Mouse (Mus musculus): ENCODE results near the gene Cmtm2a.
A peak's percentile ranks its signal among the peaks of the same experiment; 100 is the strongest.
"Not testable (repeated sequence)": the region's sequence is repeated elsewhere in the genome, so short reads cannot be mapped to it uniquely, and the experiment has no call there.

The Cmtm2a gene

GRCm38 (mm10) chr8:104294396-104294795, 1.4 kb upstream of the Cmtm2a start:
- DNase-seq (ENCODE audit: low read depth, low spot score) = no peak

- no peak for DNase-seq (ENCODE audit: low read depth, low spot score)
Observed at GRCm38 (mm10) chr8:104268937-104269440, 24.0 kb downstream of the Cmtm2a start.

DNA sequence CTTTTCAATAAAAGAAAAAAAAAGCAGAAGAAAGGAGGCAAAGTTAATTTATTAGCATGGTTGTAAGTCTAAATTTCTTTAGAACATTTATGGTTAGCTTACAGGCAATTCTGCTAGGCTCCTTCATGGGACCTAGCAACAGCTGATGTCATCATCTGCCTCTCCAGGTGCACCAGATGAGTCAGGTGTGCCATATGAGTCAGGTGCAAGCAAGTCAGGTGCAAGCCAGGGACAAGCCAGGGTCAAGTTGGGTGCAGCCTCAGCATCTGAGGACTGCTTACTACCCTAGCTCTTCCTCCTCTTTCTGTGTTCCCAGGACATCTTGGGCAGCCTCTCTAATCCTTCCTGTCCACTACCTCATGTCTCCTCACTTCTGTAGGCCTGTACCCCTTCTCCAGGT, 24.6 kb downstream of the Cmtm2a start:
- no peak for DNase-seq (ENCODE audit: low read depth, low spot score)

- not testable (repeated sequence) for DNase-seq (ENCODE audit: low read depth, low spot score)
Observed at GRCm38 (mm10) chr8:104264271-104264935, 28.6 kb downstream of the Cmtm2a start.

DNA sequence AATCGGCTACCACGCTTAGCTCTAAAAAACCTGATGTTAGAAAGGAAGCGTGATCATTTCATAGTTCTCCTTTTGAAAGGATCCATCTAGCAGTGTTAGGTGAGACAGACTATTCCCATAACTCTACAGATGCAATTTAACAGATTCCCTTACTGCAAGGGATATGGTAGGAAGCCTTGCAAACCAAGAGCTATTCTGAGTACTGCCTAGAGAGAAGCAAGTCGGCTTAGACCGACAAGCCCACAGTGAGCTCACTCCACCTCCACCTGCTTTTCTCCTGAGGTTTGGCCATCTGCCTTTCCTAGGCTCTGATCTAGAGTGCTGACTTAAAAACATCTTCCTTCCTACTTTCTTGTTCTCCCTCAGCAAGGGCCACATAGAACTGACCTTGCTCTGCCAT, 31.2 kb downstream of the Cmtm2a start:
- DNase-seq (ENCODE audit: low read depth, low spot score) = not testable (repeated sequence)

DNA sequence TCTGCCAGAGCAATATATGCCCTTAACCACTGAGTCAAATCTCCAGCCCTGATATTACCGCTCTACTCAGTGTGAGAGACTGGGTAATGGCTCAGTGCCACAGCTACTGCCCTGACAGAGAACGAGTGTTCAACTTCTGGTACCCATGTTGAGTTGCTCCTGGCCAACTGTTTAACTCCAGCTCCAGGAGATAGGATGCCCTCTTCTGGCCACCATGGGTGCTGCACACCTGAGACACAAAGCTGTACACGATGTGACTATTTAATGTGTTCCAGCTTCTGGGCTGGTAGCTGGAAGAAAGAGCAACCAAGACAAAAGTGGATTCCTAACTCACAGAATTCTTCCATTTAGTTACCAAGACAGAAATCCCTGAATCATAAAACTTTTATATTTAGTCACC, 40.0 kb downstream of the Cmtm2a start:
- DNase-seq (ENCODE audit: low read depth, low spot score) = no peak

- DNase-seq (ENCODE audit: low read depth, low spot score) = no peak
Observed at GRCm38 (mm10) chr8:104251461-104251860, 41.5 kb downstream of the Cmtm2a start.

- DNase-seq (ENCODE audit: low read depth, low spot score) = peak; percentile 91
Observed at GRCm38 (mm10) chr8:104250439-104251367, 42.3 kb downstream of the Cmtm2a start, which contains the start of gene Cklf. TSS of gene Cklf (plus strand) at chr8:104250861.

DNA sequence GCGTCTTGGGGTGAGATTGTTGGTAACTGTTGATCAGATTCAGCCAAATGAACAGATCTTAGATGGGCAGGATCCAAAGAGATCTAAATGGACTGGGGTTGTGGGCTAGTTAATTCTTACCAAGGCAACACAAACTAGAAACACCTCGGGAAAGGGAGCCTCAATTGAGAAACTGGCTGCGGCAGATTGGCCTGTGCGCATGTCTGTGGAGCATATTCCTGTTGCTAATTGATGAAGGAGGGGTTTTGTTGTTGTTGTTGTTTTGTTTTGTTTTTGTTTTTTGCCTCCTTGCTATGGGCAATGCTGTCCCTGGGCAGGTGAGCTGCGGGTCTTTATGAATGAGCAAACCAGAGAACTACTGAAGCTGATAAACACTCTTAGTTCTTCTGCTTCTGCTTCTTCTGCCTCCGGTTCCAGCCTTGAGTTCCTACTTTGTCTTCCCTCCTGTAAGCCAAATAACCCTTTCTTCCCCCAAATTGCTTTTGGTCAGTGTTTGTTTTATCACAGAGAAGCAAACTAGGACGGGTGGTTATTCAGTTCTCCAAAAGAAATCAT, 43.5 kb downstream of the Cmtm2a start:
- DNase-seq (ENCODE audit: low read depth, low spot score) = no peak

DNA sequence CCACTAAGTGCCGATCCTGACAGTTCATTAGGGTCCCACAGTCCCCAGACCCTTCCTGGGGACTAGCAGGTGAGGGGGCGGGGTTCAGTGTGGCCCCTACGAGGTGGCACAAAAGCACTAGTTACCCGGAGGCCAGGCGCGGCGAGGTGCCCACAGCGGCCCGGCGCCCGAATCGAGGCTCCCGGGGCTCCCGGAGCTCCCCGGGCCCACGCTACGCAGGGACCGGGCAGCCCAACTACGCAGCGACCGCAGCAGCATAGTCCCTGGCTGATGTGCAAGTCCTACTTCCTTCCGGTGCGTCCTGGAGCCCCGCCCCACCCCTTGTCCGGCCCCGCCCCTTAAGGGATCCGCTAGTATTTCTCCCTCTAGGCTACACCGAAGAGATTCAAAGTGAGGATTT, 44.7 kb downstream of the Cmtm2a start, which contains the start of gene Tk2:
Gene Tk2, minus strand, starts transcription at position 283 of the 400 bp plus-strand sequence.
- DNase-seq (ENCODE audit: low read depth, low spot score) = peak; percentile 91

DNA sequence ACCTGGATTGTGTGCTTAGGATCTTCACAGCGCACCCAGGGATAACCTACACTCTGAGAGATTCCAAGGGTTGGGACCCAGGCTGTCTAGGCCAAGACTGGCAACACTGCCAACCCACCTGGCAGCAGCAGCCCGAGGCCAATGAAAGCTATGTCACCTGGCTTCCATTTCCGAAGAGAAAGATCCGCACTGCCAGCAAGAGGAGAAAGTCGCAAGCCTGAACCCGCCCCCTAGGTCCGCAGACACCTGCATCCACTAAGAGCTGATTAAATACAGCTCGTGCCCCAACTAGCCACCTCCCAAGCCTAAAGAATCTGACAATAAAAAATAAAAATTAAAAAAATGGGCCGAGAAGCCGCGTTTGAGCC, 45.1 kb downstream of the Cmtm2a start:
- DNase-seq (ENCODE audit: low read depth, low spot score) = peak; percentile 55

- peak; percentile 25 for DNase-seq (ENCODE audit: low read depth, low spot score)
Observed at GRCm38 (mm10) chr8:104247054-104247907, 45.7 kb downstream of the Cmtm2a start.

DNA sequence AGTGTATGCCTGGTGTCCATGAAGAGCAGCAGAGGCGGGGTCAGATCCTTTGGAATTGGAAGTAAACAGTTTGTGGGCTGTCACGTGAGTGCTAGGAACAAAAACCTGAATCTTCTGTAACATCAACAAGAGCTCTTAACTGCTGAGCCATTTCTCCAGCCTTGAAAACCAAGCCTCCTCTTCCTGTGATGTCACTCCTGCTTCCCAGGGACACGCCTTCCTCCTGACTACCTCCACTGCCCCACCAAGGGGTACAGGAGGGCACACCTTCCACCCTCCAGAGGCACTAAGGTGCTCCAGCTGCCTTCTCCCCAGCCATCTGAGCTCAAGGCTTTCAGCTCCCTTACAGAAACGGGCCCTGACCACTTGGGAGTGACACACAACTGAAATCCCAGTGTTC, 46.4 kb downstream of the Cmtm2a start:
- no peak for DNase-seq (ENCODE audit: low read depth, low spot score)

- no peak for DNase-seq (ENCODE audit: low read depth, low spot score)
Observed at GRCm38 (mm10) chr8:104242038-104242644, 50.8 kb downstream of the Cmtm2a start.

DNA sequence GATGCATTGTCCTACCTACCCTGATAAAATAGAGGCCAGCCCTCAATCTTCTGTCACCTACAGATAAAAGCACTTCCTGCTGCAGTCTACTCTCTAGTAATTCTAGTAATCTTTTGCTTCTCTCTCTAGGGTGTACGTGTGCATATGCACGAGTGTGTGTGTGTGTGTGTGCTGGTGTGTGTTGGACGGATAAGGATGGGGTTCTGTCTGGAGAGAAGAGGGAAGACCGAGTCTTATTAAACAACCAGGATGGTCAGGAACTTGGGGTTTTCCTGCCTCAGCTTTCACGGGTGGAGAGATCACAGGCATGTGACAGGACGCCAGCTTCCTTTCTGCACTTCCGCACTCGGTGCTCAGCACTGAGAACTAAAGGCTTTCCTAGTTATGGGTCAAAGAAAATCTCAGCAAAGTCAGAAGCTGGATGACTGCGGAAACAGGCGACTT, 53.5 kb downstream of the Cmtm2a start:
- no peak for DNase-seq (ENCODE audit: low read depth, low spot score)

DNA sequence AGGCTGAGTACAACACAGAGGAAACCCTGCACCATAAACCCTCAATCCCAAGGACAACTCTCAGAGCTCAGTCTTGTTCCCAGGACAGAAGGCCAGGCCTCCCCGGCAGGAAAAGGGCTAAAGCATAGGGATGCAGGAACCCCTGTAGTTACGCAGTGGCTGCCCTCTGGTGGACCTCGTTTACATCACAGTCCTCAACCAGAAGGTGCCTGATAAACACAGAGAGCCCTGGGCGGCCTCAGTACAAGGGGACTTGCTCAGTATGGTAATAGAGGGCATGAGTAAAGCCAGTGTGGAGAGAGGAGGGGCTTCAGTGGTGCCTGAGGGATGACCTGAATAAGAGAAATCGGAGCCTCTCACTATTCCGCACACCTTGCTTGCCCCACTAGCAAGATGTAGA, 58.4 kb downstream of the Cmtm2a start:
- peak; percentile 40 for DNase-seq (ENCODE audit: low read depth, low spot score)

- DNase-seq (ENCODE audit: low read depth, low spot score) = no peak
Observed at GRCm38 (mm10) chr8:104232919-104233318, 60.1 kb downstream of the Cmtm2a start.

DNA sequence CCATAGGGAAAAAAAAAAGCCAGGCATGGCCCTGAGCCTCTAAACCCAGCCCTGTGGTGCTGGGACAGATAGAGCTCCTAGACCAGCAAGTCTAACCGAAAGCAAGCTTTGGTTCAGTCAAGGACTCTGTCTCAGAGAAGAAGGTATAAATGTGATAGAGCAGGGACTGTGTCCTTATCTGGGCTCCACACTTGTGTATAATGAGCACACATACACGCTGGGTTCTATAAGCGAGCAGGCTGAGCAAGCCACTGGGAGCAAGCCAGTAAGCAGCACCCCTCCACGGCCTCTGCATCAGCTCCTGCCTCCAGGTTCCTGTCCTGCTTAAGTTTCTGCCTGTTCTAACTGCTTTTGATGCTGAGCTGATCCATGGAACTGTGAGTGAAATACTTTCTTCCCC, 60.9 kb downstream of the Cmtm2a start:
- no peak for DNase-seq (ENCODE audit: low read depth, low spot score)

All from brain, adult 2 months (tissue).